Mouse (Mus musculus): ENCODE data around the gene Carhsp1. TPM values are rescaled to one million over a fixed set of nuclear protein-coding genes. Genes with fewer than 3 reads are reported as not detected.

Carhsp1 gene
- total RNA-seq, 2 experiments from 2014 or later: 76.8 to 85.6 TPM

GRCm38 (mm10) chr16:8675559-8675958 lies 3.6 kb upstream of the Carhsp1 start:
- DNase-seq: no peak

- peak; percentile 60 for DNase-seq
Observed at GRCm38 (mm10) chr16:8674165-8674564, 2.2 kb upstream of the Carhsp1 start.

- no peak for DNase-seq
Observed at GRCm38 (mm10) chr16:8673343-8673742, 1.4 kb upstream of the Carhsp1 start.

- no peak for DNase-seq
Observed at GRCm38 (mm10) chr16:8672811-8673210, 856 bp upstream of the Carhsp1 start.

GRCm38 (mm10) chr16:8672350-8672687 lies 364 bp upstream of the Carhsp1 start:
- no peak for DNase-seq

GRCm38 (mm10) chr16:8670041-8671035 lies 1.6 kb downstream of the Carhsp1 start:
- peak; percentile 45 for DNase-seq

- no peak for DNase-seq
Observed at GRCm38 (mm10) chr16:8669432-8669831, 2.5 kb downstream of the Carhsp1 start.

GRCm38 (mm10) chr16:8668386-8668785 lies 3.6 kb downstream of the Carhsp1 start:
- DNase-seq: no peak

- no peak for DNase-seq
Observed at GRCm38 (mm10) chr16:8667814-8668213, 4.1 kb downstream of the Carhsp1 start.

- no peak for DNase-seq
Observed at GRCm38 (mm10) chr16:8667261-8667660, 4.7 kb downstream of the Carhsp1 start.

- DNase-seq: peak; percentile 53
Observed at GRCm38 (mm10) chr16:8666452-8666851, 5.5 kb downstream of the Carhsp1 start.

GRCm38 (mm10) chr16:8665367-8665766 lies 6.6 kb downstream of the Carhsp1 start:
- DNase-seq: no peak

- no peak for DNase-seq
Observed at GRCm38 (mm10) chr16:8663606-8664539, 8.1 kb downstream of the Carhsp1 start.

- DNase-seq: no peak
Observed at GRCm38 (mm10) chr16:8663022-8663421, 8.9 kb downstream of the Carhsp1 start.

- peak; percentile 78 for DNase-seq
Observed at GRCm38 (mm10) chr16:8658764-8659163, 13.2 kb downstream of the Carhsp1 start.

- no peak for DNase-seq
Observed at GRCm38 (mm10) chr16:8658349-8658748, 13.6 kb downstream of the Carhsp1 start.

- DNase-seq: no peak
Observed at GRCm38 (mm10) chr16:8656256-8656655, 15.7 kb downstream of the Carhsp1 start.

GRCm38 (mm10) chr16:8655599-8655998 lies 16.4 kb downstream of the Carhsp1 start:
- no peak for DNase-seq

GRCm38 (mm10) chr16:8655108-8655507 lies 16.8 kb downstream of the Carhsp1 start:
- DNase-seq: no peak

GRCm38 (mm10) chr16:8650007-8650406 lies 21.9 kb downstream of the Carhsp1 start:
- DNase-seq: peak; percentile 59

- DNase-seq: no peak
Observed at GRCm38 (mm10) chr16:8645546-8645945, 26.4 kb downstream of the Carhsp1 start.

- DNase-seq: peak; percentile 60
Observed at GRCm38 (mm10) chr16:8643855-8644254, 28.1 kb downstream of the Carhsp1 start.
